Mouse (Mus musculus): ENCODE data around the gene Sox18.
A peak's percentile ranks its signal among the peaks of the same experiment; 100 is the strongest.

Gene Sox18

GRCm38 (mm10) chr2:181680716-181681117, 9.3 kb upstream of the Sox18 start:
- DNase-seq (ENCODE audit: low read depth): no peak

DNA sequence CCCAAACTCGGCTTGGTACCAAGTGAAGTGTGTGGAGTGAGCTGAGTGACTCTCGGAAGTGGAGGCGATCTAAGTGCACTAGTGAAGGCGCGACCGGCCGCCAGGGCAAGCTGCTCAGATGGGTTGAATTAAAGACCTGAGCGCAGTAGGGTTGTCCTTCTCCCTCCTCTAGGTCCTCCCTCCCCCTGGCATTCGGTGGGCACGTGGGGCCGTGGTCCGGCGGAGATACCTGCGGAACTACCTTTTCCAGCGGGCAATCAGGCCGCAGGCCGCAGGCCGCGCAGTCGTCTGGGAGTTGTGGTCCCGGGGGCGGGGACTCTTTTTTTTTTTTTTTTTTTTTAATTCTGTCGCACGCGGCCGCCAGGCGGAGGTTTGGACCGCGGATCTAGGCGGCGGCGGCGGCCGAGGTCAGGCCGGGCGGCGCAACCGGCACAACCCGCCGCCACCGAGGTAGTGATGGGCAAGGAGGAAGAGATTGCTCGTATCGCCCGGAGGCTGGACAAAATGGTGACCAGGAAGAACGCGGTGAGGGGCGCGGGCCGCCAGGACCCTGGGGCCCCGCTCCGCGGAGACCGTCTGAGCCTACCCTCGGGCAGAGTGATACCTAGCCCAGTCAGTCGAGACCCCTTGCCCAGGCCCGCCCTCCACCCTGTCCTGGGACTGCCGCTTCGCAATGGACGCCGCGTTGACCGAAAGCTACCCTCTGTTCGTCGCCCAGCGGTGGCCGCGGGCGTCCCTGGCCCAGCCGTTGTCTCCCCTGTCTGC, 8.7 kb upstream of the Sox18 start, which contains the start of gene Tcea2:
Gene Tcea2, plus strand, starts transcription at position 360 of the 765 bp plus-strand sequence.
- DNase-seq (ENCODE audit: low read depth): no peak

GRCm38 (mm10) chr2:181678780-181679179, 7.3 kb upstream of the Sox18 start:
- DNase-seq (ENCODE audit: low read depth): peak; percentile 70

DNA sequence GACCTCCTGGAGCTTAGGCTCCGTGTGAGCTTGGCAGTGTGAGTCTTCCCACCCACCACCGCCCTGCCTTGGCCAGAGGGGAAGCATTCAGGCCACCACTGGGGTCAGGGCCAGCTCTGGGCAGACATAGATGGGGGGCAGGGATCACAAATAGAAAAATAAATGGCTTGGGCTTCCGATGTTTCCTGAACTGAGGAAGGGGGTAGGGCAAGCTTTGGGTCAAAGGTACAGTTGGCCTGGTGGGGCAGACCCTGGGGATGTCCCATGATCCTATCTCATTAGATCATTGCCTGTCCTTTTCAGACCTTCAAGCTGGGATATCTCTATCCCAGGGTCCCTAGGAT, 6.3 kb upstream of the Sox18 start:
- DNase-seq (ENCODE audit: low read depth): no peak

GRCm38 (mm10) chr2:181677096-181677754, 5.8 kb upstream of the Sox18 start:
- no peak for DNase-seq (ENCODE audit: low read depth)

GRCm38 (mm10) chr2:181676424-181676823, 5.0 kb upstream of the Sox18 start:
- DNase-seq (ENCODE audit: low read depth): no peak

DNA sequence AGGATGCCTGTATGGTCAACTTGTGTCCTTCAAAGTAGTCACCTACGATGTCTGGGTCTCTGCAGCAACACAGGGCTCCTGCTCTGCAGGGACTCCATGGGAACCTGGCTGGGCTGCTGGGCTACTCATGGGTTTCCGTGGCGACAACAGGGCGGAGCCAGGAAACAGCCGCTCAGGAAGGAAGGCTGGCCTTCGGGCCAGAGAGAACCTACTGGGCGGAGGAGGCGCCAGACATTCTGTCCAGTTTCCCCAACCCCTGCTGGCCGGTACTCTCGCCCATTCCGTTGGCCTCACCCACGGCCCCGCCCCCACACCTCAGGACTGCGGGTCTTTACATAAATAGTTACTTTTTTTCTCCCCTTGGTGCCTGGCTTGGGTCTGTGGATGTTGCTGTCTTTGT, 4.0 kb upstream of the Sox18 start:
- peak; percentile 43 for DNase-seq (ENCODE audit: low read depth)

GRCm38 (mm10) chr2:181674934-181675333, 3.5 kb upstream of the Sox18 start:
- DNase-seq (ENCODE audit: low read depth): no peak

- DNase-seq (ENCODE audit: low read depth): no peak
Measured at GRCm38 (mm10) chr2:181673501-181673900, 2.1 kb upstream of the Sox18 start.

GRCm38 (mm10) chr2:181671984-181672383, 544 bp upstream of the Sox18 start:
- no peak for DNase-seq (ENCODE audit: low read depth)

DNA sequence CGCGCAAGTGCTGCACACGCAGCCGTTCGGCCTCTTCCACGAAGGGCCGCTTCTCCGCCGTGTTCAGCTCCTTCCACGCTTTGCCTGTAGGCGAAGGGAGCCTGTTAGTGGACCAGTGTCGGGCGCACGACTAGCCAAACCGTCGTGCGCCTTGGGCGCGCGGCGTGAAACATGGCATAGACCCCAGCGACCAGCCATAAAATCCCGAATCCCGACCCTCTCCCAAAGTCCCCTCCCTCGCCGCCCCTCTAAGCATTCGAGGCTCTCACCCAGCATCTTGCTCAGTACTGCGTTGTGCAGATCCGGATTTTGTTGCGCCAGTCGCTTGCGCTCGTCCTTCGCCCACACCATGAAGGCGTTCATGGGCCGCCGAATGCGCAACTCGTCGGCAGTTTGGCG, 528 bp downstream of the Sox18 start:
- no peak for DNase-seq (ENCODE audit: low read depth)

GRCm38 (mm10) chr2:181670285-181670912, 1.0 kb downstream of the Sox18 start:
- no peak for DNase-seq (ENCODE audit: low read depth)

DNA sequence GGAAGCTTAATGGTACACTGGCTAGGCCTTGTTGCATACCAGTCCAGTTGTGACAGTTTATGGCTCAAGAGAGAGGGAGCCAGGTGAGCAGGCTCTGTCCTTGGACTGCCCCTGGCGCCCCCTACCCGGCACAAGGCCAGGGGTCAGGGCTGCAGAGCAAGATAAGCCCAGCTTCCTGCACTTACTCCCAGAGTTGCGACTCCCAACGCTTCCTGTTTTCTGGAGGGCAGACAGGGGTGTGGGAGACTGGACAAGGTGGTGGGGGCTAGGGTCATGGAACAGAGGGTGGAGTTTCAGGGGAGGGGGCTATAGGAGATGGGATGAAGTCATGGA, 8.2 kb downstream of the Sox18 start:
- DNase-seq (ENCODE audit: low read depth): no peak

DNA sequence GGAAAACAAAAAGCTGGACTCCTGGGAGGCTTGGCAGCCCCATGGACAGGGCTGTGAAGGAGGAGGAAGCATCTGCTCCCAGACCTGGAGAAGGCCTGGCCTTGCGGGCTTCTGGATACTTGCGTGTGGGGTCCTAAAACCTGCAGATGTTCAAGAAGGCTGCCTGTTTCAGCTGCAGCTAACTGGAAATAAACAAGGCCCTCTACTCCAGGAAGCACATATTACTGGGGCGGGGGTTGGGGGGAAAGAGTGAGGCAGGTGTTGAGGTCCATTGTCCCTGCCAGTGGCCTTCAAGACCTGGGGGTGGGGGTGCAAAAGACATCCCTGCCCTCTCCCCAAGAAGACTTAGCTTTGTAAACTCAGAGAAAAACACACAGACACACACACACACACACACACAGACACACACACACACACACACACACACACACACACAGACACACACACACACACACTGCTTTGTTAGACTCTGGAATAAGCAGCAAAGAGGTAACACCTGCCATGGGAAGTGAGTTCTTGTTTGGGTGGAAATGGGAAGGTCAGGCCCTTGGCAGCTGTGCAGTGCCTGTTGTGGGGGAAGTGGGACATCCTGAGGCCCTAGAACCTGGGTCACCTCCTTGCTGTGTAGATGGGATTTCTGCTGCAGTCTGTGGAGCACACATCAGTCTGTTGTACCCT, 8.7 kb downstream of the Sox18 start:
- no peak for DNase-seq (ENCODE audit: low read depth)

GRCm38 (mm10) chr2:181659609-181660055, 11.8 kb downstream of the Sox18 start:
- DNase-seq (ENCODE audit: low read depth): peak; percentile 50

DNA sequence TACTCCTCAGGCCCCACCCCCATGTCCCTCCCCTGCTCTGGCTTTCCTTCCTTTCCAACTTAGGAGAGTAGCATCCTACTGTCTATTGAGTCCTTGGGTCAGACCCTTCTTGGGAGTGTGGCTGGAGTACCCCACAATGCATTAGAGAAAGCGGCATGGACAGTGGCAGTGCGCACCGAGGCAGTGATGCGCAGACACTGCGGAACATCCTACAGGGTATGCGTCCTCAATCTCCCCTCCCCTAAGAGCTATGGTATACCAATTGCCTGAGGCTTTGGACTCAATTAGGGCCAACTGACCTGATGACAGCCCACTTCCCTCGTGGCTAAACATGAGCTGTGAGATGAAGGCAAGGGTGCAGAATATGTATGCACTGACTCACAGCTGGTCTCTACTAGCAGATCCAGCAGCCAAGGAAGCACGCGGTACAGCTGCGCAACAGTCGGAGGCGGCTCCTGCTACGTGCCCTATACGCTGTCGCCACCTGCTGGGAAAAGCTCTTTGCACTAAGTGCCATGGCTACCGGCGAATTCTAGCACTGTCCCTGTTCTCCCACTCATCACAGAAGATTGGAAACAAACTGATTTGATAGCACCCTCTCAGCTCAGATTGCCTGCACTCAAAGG, 12.4 kb downstream of the Sox18 start:
- peak; percentile 60 for DNase-seq (ENCODE audit: low read depth)

- no peak for DNase-seq (ENCODE audit: low read depth)
Measured at GRCm38 (mm10) chr2:181658528-181658927, 12.9 kb downstream of the Sox18 start.

DNA sequence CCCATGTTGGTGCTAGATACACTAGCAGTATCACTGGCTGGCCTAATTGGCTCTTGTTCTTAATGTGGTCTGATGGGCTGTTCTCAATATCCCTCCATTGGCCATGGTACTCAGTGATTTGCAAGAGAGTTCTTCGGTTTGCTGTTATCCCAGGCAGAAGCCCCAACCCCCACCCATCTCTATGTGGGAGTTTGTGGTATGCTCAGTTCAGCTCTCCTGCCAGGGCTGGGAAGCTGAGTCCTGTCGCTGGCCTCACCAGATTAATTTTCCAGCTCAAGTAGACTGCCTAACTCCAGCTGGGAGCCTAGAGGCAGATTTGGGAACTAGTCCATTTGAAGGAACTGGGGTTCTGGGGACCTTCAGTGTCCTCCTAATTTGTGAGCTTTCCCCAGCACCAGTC, 14.0 kb downstream of the Sox18 start:
- DNase-seq (ENCODE audit: low read depth): no peak

DNA sequence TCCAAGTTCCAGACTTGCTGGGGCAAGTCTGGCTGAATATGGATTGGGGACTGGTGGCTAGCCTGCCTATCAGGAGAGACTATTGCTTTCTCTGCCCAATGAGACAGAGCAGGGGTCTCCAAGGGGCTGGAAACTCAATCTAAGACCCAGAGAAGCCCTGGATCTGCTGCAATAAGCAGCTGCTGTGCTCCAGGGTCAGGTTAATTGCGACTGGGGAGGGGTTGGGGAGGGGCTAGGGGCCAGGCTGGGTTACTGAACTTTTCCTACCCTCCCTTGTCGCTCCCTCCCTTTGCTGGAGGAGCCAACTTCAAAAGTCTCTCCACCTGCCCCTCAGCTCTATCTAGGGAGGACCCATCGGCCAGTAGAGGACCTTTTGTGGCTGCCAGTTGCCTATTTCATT, 14.7 kb downstream of the Sox18 start, which contains the start of gene Gm29797:
Gene Gm29797, plus strand, starts transcription at position 301 of the 400 bp plus-strand sequence.
- no peak for DNase-seq (ENCODE audit: low read depth)

- no peak for DNase-seq (ENCODE audit: low read depth)
Measured at GRCm38 (mm10) chr2:181653523-181653922, 17.9 kb downstream of the Sox18 start.

GRCm38 (mm10) chr2:181653065-181653464, 18.4 kb downstream of the Sox18 start:
- no peak for DNase-seq (ENCODE audit: low read depth)

DNA sequence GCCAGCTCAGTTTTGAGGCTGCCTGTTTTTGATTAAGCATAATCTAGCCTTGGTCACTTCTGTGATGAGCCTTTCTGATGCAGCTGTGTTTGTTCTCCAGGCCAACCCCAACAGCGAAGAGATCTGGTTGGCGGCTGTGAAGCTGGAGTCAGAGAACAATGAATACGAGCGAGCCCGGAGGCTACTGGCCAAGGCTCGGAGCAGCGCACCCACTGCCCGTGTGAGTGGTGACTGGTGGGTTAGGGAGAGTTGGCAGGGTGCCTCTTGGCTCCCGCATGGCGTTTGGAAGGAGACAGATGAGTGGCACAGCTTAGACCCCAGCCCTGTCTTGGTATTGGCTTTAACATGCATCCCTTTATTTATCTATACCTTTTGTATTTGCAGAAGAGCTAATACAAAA, 22.5 kb downstream of the Sox18 start:
- no peak for DNase-seq (ENCODE audit: low read depth)

Measured in fibroblast of lung, adult 2 months (primary cell).